Mouse (Mus musculus) forebrain, postnatal 0 days (tissue): ENCODE measurements around the gene Slc4a2. TPM values are rescaled to one million over a fixed set of nuclear protein-coding genes. Genes with fewer than 3 reads are reported as not detected.

ENCODE experiments used
- ATAC-seq: fragments of 200-750 bp; cut with Nextera tagmentation; 2 replicates; pipeline ENCODE4 v1.8.0; 2017; ENCODE audit warnings: mild to moderate bottlenecking, moderate library complexity
- DNase-seq: peaks from one replicate; pipeline ENCODE4 v3.0.0-alpha.2; 2015
- H3K27ac ChIP-seq: fragments of 300-500 bp; sonication (generic); 2 replicates; pipeline ENCODE4 v1.5.1; 2014; ENCODE audit warnings: low read depth, mild to moderate bottlenecking, antibody characterized with exemption, low read length, moderate library complexity, mixed read lengths
- H3K27me3 ChIP-seq: fragments of 300-500 bp; sonication (generic); 2 replicates; pipeline ENCODE4 v1.6.1; 2014; ENCODE audit warnings: mild to moderate bottlenecking, low read length, mixed read lengths; ENCODE audit not compliant: insufficient read depth
- H3K36me3 ChIP-seq: fragments of 300-500 bp; sonication (generic); 2 replicates; pipeline ENCODE4 v1.6.1; 2014; ENCODE audit warnings: mild to moderate bottlenecking, moderate library complexity; ENCODE audit not compliant: insufficient read depth
- H3K4me1 ChIP-seq: fragments of 300-500 bp; sonication (generic); 2 replicates; pipeline ENCODE4 v1.6.1; 2014; ENCODE audit warnings: antibody characterized with exemption; ENCODE audit not compliant: insufficient read depth
- H3K4me2 ChIP-seq: fragments of 300-500 bp; sonication (generic); 2 replicates; pipeline ENCODE4 v1.6.1; 2014; ENCODE audit warnings: low read depth, mild to moderate bottlenecking, moderate library complexity
- H3K4me3 ChIP-seq: fragments of 300-500 bp; sonication (generic); 2 replicates; pipeline ENCODE4 v1.5.1; 2014; ENCODE audit warnings: low read depth, low read length, mixed read lengths
- H3K9ac ChIP-seq: fragments of 300-500 bp; sonication (generic); 2 replicates; pipeline ENCODE4 v1.6.1; 2014; ENCODE audit warnings: mild to moderate bottlenecking
- H3K9me3 ChIP-seq: fragments of 300-500 bp; sonication (generic); 2 replicates; pipeline ENCODE4 v1.6.1; 2016; ENCODE audit warnings: low read length
- CTCF ChIP-seq: sonication (generic); IDR thresholded peaks from 2 replicates; pipeline ENCODE4 v1.5.1; 2016; ENCODE audit warnings: antibody characterized with exemption, control low read depth, low read depth
- WGBS: fragments of 180-500 bp; shearing (Covaris S2); extraction: QIAGEN DNeasy Blood & Tissue Kit; methylation state at CpG from one replicate; pipeline ENCODE4 v1.1.7; 2014; 5-methylcytosine and 5-hydroxymethylcytosine counted together
- polyA plus RNA-seq: library from polyadenylated mRNA; unstranded; fragments of >200 nt; fragmentation: Nextera tagmentation; extraction: Ambion mirVana; gene quantifications from 2 replicates; pipeline ENCODE4 v1.2.1, GENCODE M21; 2015
- total RNA-seq: library from RNA; depleted of rRNA; stranded (reverse); fragments of >200 nt; gene quantifications from 2 replicates; pipeline ENCODE4 v1.2.3, GENCODE M21; 2014; rRNA removed

Gene Slc4a2
- total RNA-seq = 21.4 and 31.9 TPM in 2 replicates
- polyA plus RNA-seq = 9.7 and 13.9 TPM in 2 replicates

- Histone ChIP-seq H3K27ac (peak within 1 kb of the TSS; percentile 86), H3K4me2 (peak within 1 kb of the TSS; percentile 90), H3K9ac (peak within 1 kb of the TSS; percentile 76), H3K4me1 (peaks cover 14% of the 10 kb centered on the region; the same call in 1 of the 2 replicates), H3K36me3 (peaks cover 33% of the 10 kb centered on the region), H3K9me3 (no peaks in the 10 kb centered on the region), H3K4me3 (peak within 1 kb of the TSS; percentile 63), H3K27me3 (peaks cover 5% of the 10 kb centered on the region; the same call in 1 of the 2 replicates)
- WGBS = 1% methylated on average over 46 of the region's 46 CpGs
- DNase-seq = peak; percentile 100
- no peak; the same call in 1 of the 2 replicates for TF ChIP-seq CTCF
- ATAC-seq = peak; percentile 98
These were observed at the start of gene Slc4a2, which contains the start of gene Cdk5 for GRCm38 (mm10) chr5:24423129-24424003. TSS of gene Slc4a2 (plus strand) at chr5:24423837. TSS of gene Cdk5 (minus strand) at chr5:24423530.

- Histone ChIP-seq H3K27me3 (no peaks in the 10 kb centered on the region), H3K4me2 (no peak overlapping the region), H3K4me3 (no peak overlapping the region), H3K9ac (no peak overlapping the region), H3K27ac (no peak overlapping the region), H3K9me3 (no peaks in the 10 kb centered on the region), H3K4me1 (no peaks in the 10 kb centered on the region), H3K36me3 (no peaks in the 10 kb centered on the region)
- DNase-seq (peak; percentile 61), ATAC-seq (peak; percentile 12; the same call in 1 of the 2 replicates)
- no peak for TF ChIP-seq CTCF
- 11% methylated on average over 6 of the region's 6 CpGs for whole genome bisulfite sequencing
These were observed 49.4 kb upstream of the Slc4a2 start for GRCm38 (mm10) chr5:24374216-24374615.

- WGBS = 58% methylated on average over 7 of the region's 7 CpGs
- Histone ChIP-seq H3K36me3 (no peaks in the 10 kb centered on the region), H3K4me1 (no peaks in the 10 kb centered on the region), H3K4me2 (no peak overlapping the region), H3K27me3 (no peaks in the 10 kb centered on the region), H3K4me3 (no peak overlapping the region), H3K9me3 (no peaks in the 10 kb centered on the region), H3K27ac (no peak overlapping the region), H3K9ac (no peak overlapping the region)
- DNase-seq (no peak), ATAC-seq (peak; percentile 47)
- TF ChIP-seq CTCF = no peak
These were observed 48.8 kb upstream of the Slc4a2 start for GRCm38 (mm10) chr5:24374666-24375328.

- 74% methylated on average over 2 of the region's 2 CpGs for WGBS
- no peak overlapping the region for H3K27ac ChIP-seq
- DNase-seq (no peak), ATAC-seq (no peak)
- no peak overlapping the region for H3K4me2 ChIP-seq
- TF ChIP-seq CTCF = no peak
- H3K4me1 ChIP-seq = peaks cover 9% of the 10 kb centered on the region
- H3K9ac ChIP-seq = 0 out of 2 replicates have a peak overlapping the region, but pooled peaks have one; percentile 1
- no peaks in the 10 kb centered on the region for H3K36me3 ChIP-seq
- no peak overlapping the region for H3K4me3 ChIP-seq
- no peaks in the 10 kb centered on the region for H3K27me3 ChIP-seq
- no peaks in the 10 kb centered on the region for H3K9me3 ChIP-seq
These were observed 44.9 kb upstream of the Slc4a2 start for GRCm38 (mm10) chr5:24378700-24379099.

- Histone ChIP-seq H3K27me3 (no peaks in the 10 kb centered on the region), H3K27ac (no peak overlapping the region), H3K4me2 (no peak overlapping the region), H3K9me3 (no peaks in the 10 kb centered on the region), H3K4me1 (peaks cover 17% of the 10 kb centered on the region), H3K9ac (no peak overlapping the region), H3K36me3 (no peaks in the 10 kb centered on the region), H3K4me3 (no peak overlapping the region)
- no peak for DNase-seq
- no peak for TF ChIP-seq CTCF
- 80% methylated on average over 4 of the region's 4 CpGs for WGBS
- ATAC-seq = no peak
These were observed 44.1 kb upstream of the Slc4a2 start for GRCm38 (mm10) chr5:24379501-24379900.

- H3K9me3 ChIP-seq = no peaks in the 10 kb centered on the region
- no peak for ATAC-seq
- DNase-seq = no peak
- WGBS = 93% methylated on average over 4 of the region's 4 CpGs
- H3K4me1 ChIP-seq = peaks cover 18% of the 10 kb centered on the region
- H3K9ac ChIP-seq = no peak overlapping the region
- H3K36me3 ChIP-seq = no peaks in the 10 kb centered on the region
- H3K4me3 ChIP-seq = no peak overlapping the region
- no peak for TF ChIP-seq CTCF
- H3K27me3 ChIP-seq = no peaks in the 10 kb centered on the region
- H3K4me2 ChIP-seq = no peak overlapping the region
- H3K27ac ChIP-seq = no peak overlapping the region
These were observed 43.1 kb upstream of the Slc4a2 start for GRCm38 (mm10) chr5:24380499-24380898.
